Mouse (Mus musculus): ENCODE results near the gene Gast. TPM values are rescaled to one million over a fixed set of nuclear protein-coding genes. Genes with fewer than 3 reads are reported as not detected.
A peak's percentile ranks its signal among the peaks of the same experiment; 100 is the strongest.

The Gast gene
- 3.1 and 4.0 TPM in 2 replicates for polyA plus RNA-seq (2015; fragmentation: Nextera tagmentation; extraction: Ambion mirVana)

DNA sequence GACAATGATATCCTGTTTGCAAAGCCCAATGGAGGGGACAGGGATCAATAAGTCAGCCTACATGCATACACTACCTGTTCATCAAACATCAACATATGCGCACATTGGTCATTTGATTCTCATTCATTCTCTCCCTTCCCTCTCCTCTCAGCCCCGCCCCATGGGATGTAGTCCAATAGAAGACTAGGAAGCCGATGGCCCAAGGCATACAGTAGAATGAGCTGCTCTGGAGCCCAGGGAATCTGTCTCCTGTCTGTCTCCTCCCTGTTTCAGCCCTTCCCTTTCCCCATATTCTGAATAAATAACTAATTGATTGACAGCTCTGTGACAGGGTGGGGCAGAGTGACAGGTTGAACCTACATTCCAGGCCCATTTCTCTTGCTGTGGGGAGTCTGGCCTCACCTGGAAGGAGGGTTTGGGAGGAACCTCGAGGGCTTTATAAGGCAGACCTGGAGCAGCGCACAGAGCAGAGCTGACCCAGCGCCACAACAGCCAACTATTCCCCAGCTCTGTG lies at the start of gene Gast:
Gene Gast, plus strand, starts transcription at position 464 of the 514 bp plus-strand sequence.
- Histone ChIP-seq H3K9me3 (no peaks in the 10 kb centered on the region), H3K4me2 (no peak within 1 kb of the TSS), H3K9ac (no peak within 1 kb of the TSS), H3K27ac (no peak within 1 kb of the TSS), H3K4me1 (no peaks in the 10 kb centered on the region; the same call in 1 of the 2 replicates), H3K36me3 (no peaks in the 10 kb centered on the region), H3K4me3 (no peak within 1 kb of the TSS), H3K27me3 (no peaks in the 10 kb centered on the region)
- no peak for ATAC-seq (ENCODE audit: insufficient number of reproducible peaks, low FRiP score, low TSS enrichment, low read depth)
- 66% methylated on average over 6 of the region's 6 CpGs for WGBS

DNA sequence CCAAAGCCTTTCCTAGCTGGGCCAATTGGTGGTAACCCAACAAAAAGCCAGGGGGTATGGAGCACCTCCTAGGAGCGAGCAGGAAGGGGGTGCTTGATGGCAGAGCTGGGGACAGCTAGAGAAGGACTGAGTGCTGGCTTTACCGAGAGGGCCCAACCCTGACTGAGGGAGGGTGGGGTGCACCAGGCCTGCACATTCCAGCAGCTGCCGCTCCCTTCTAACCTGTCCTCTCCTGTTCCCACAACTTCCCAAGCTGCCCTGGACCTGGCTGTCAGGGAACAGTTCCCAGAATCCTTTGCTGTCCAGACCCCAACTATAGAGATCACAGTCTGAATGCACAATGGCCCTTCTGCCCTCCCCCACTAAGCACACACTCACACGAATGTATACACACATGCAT lies 49.2 kb upstream of the Gast start:
- Histone ChIP-seq H3K27ac (peak overlapping the region; percentile 58), H3K9ac (no peak overlapping the region), H3K27me3 (no peaks in the 10 kb centered on the region), H3K4me2 (no peak overlapping the region), H3K4me1 (peaks cover 31% of the 10 kb centered on the region), H3K36me3 (no peaks in the 10 kb centered on the region), H3K9me3 (no peaks in the 10 kb centered on the region), H3K4me3 (no peak overlapping the region)
- 61% methylated on average over 4 of the region's 4 CpGs for WGBS
- ATAC-seq (ENCODE audit: insufficient number of reproducible peaks, low FRiP score, low TSS enrichment, low read depth): no peak

DNA sequence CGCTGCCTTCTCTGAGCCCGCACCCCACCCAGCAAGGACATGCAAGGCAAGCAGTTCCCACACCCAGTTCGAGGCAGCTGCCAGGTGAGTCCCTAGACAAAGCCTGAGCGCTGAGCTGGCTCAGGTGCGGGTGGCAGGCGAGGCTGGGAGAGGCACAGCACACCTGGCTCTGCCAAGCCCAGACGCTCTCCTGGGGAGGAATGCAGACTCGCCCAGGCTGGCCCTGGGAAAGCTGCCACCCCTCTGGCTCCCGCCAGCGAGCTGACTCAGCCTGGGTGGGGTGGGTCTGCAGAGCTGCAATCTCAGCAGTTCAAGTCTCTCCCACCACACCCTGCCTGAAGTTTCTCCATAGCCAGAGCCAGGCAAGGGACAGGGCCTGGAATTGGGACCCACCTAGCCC lies 47.2 kb upstream of the Gast start:
- Histone ChIP-seq H3K9ac (0 out of 2 replicates have a peak overlapping the region, but pooled peaks have one; percentile 1), H3K36me3 (no peaks in the 10 kb centered on the region), H3K4me1 (peaks cover 41% of the 10 kb centered on the region), H3K27me3 (no peaks in the 10 kb centered on the region), H3K4me2 (no peak overlapping the region), H3K9me3 (no peaks in the 10 kb centered on the region), H3K27ac (peak overlapping the region; percentile 86), H3K4me3 (no peak overlapping the region)
- 27% methylated on average over 10 of the region's 10 CpGs for WGBS
- peak; percentile 46 for ATAC-seq (ENCODE audit: insufficient number of reproducible peaks, low FRiP score, low TSS enrichment, low read depth)

DNA sequence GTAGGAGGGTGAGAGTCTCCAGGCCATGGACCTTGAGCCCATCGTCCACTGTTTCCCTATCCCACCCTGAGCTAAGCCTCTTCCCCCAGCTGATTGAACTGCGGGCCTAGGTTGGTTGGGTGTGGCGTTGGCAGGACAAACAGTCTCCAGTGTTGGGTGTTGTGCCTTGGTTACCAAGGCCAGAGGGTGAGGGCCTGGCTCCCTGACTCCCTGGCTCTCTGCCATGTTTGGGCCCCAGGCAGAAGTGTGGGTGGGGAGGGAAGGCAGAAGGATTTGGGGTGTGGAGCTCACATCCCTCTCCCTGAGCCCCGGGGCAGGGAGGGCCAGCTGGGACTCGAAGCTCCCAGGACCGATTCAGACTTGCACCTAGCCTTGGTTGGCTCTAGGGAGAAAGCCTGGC lies 45.3 kb upstream of the Gast start:
- no peaks in the 10 kb centered on the region for H3K36me3 ChIP-seq
- H3K4me2 ChIP-seq: no peak overlapping the region
- no peaks in the 10 kb centered on the region for H3K27me3 ChIP-seq
- H3K27ac ChIP-seq: peak overlapping the region; percentile 79
- ATAC-seq (ENCODE audit: insufficient number of reproducible peaks, low FRiP score, low TSS enrichment, low read depth): peak; percentile 22; the same call in 1 of the 2 replicates
- no peak overlapping the region for H3K4me3 ChIP-seq
- 56% methylated on average over 6 of the region's 6 CpGs for WGBS
- no peak overlapping the region for H3K9ac ChIP-seq
- no peaks in the 10 kb centered on the region for H3K9me3 ChIP-seq
- peaks cover 34% of the 10 kb centered on the region for H3K4me1 ChIP-seq

DNA sequence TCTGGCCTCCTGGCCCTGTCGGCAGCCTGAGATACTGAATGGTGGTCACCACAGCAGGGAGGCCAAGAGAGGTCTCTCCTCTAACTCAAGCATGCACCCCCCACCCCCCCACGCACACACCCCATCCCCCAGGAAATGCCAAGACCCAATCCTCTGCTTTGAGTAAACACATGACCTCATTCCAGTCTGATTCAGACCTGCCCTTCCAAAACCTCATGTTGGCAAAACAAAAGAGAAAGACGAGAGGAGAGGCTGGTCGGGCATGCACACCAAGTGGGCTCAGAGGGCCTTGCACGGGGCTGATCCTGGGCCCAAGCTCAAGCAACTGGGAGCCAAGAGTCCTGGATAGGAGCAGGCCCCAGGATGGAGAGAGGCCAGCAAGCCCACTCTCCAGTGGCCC lies 44.0 kb upstream of the Gast start:
- Histone ChIP-seq H3K9me3 (no peaks in the 10 kb centered on the region), H3K9ac (no peak overlapping the region), H3K4me2 (no peak overlapping the region), H3K27me3 (no peaks in the 10 kb centered on the region), H3K4me3 (no peak overlapping the region), H3K27ac (peak overlapping the region; percentile 72), H3K4me1 (peaks cover 38% of the 10 kb centered on the region), H3K36me3 (no peaks in the 10 kb centered on the region)
- ATAC-seq (ENCODE audit: insufficient number of reproducible peaks, low FRiP score, low TSS enrichment, low read depth): no peak
- WGBS: 46% methylated on average over 5 of the region's 5 CpGs

DNA sequence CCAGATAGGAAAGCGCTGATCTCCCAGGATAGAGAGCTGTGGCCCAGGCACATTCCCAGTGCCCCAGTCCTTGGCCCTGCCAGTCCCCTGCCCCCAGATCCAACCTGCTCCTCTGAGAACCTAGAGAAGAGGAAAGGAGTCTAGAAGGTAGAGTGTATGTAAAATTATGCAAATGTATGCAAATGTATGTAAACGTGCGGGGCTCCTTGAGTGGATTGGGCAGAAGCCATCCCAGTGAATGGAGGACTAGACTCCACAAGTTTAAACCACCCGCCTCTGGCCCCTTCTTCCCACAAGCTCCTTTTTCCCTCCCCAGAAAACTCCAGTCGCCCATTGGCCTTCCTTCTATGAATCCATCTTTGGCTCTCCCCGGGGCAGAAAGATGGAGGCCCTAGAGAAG lies 41.3 kb upstream of the Gast start:
- H3K27ac ChIP-seq: 0 out of 2 replicates have a peak overlapping the region, but pooled peaks have one; percentile 40
- H3K9ac ChIP-seq: no peak overlapping the region
- no peak overlapping the region for H3K4me2 ChIP-seq
- WGBS: 62% methylated on average over 6 of the region's 6 CpGs
- ATAC-seq (ENCODE audit: insufficient number of reproducible peaks, low FRiP score, low TSS enrichment, low read depth): no peak
- no peaks in the 10 kb centered on the region for H3K36me3 ChIP-seq
- H3K27me3 ChIP-seq: no peaks in the 10 kb centered on the region
- no peaks in the 10 kb centered on the region for H3K9me3 ChIP-seq
- H3K4me3 ChIP-seq: no peak overlapping the region
- H3K4me1 ChIP-seq: peaks cover 27% of the 10 kb centered on the region

DNA sequence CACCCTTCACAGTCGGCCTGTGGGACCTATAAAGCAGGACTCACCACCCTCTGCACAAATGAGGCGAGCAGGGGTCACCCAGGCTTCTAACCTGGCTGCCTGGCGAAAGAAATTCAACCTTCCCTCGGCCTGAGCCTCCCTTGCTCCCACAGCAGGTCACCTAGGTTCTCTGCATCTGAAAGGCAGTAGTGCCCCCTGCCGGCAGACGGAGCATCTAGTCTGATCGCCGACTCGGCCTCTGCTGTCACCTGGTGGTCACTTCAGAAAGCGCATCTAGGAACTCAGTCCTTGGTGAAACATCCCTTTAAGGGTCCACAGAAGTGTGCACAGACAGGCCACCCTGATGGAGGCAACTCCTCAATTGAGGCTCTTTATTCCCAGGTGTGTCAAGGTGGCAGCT lies 38.9 kb upstream of the Gast start:
- H3K4me2 ChIP-seq: no peak overlapping the region
- 7% methylated on average over 10 of the region's 10 CpGs for WGBS
- no peaks in the 10 kb centered on the region for H3K36me3 ChIP-seq
- no peak for ATAC-seq (ENCODE audit: insufficient number of reproducible peaks, low FRiP score, low TSS enrichment, low read depth)
- no peak overlapping the region for H3K4me3 ChIP-seq
- H3K9me3 ChIP-seq: no peaks in the 10 kb centered on the region
- H3K27me3 ChIP-seq: no peaks in the 10 kb centered on the region
- H3K9ac ChIP-seq: no peak overlapping the region
- no peak overlapping the region for H3K27ac ChIP-seq
- peaks cover 19% of the 10 kb centered on the region for H3K4me1 ChIP-seq

DNA sequence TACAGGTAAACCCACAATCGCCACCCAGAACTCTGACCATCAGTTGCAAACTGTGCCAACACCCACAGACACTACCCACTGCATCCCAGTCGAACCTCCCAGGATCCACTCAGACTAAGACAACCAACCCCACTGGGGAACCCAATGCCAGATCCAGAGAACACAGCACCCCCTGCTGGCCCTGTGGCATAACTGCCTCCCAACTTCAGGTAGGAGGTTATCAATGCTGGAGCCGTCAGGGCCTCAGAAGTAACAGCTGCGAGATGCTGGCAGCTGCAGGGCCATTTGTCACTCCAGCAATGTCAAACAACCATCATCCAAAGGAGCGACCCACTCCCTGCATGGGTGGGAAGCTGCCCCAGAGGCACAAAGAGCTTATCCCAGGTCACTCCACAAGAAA lies 36.4 kb upstream of the Gast start:
- 27% methylated on average over 5 of the region's 5 CpGs for WGBS

DNA sequence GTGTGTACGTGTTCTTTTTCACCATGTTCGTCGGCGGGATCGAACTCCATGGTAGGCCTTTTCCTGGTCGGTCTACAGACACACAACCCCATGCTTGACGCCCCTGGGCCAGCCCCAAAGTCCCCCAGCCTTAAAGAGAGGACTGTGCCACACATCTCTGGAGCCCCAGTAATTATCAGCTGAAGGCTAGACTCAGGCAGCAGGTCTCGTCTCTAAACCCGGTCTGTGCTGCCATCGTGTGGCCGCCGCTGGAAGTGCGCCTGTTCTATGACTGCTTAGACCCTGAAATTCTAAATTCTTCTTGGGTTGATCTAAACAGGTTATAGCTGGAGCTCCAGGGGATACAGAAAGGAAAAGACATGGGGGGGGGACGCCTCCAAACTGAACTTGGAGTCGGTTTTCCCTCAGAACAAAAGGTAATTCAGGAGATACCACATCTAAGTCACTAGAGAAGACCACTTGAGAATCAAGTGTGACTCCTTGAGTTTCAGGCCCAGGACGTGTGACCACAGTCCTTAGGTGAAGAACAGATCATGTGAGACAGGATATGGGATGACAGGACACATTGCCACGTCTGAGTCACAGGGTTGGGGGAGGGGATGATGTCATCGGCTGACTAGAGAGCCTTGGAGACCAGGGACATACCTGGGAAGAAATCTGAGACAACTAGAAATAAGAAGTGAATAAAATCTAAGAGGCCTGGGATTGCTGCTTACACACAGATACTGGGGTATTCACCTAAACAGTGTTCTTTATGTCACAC lies 35.8 kb upstream of the Gast start:
- Histone ChIP-seq H3K4me1 (peaks cover 9% of the 10 kb centered on the region), H3K27me3 (no peaks in the 10 kb centered on the region), H3K27ac (peak overlapping the region; percentile 1; the same call in 1 of the 2 replicates), H3K9me3 (no peaks in the 10 kb centered on the region), H3K4me2 (peak overlapping the region; percentile 26; the same call in 1 of the 2 replicates), H3K36me3 (no peaks in the 10 kb centered on the region), H3K9ac (no peak overlapping the region), H3K4me3 (peak overlapping the region; percentile 22)
- ATAC-seq (ENCODE audit: insufficient number of reproducible peaks, low FRiP score, low TSS enrichment, low read depth): no peak
- WGBS: 18% methylated on average over 18 of the region's 18 CpGs

More for the DNA sequence above, 36.4 kb upstream of the Gast start:
- H3K4me2 ChIP-seq: peak overlapping the region; percentile 26; the same call in 1 of the 2 replicates
- H3K4me3 ChIP-seq: peak overlapping the region; percentile 22; the same call in 1 of the 2 replicates
- no peaks in the 10 kb centered on the region for H3K27me3 ChIP-seq
- H3K4me1 ChIP-seq: peaks cover 9% of the 10 kb centered on the region
- H3K36me3 ChIP-seq: no peaks in the 10 kb centered on the region
- H3K27ac ChIP-seq: no peak overlapping the region
- H3K9ac ChIP-seq: no peak overlapping the region
- H3K9me3 ChIP-seq: no peaks in the 10 kb centered on the region
- ATAC-seq (ENCODE audit: insufficient number of reproducible peaks, low FRiP score, low TSS enrichment, low read depth): no peak

DNA sequence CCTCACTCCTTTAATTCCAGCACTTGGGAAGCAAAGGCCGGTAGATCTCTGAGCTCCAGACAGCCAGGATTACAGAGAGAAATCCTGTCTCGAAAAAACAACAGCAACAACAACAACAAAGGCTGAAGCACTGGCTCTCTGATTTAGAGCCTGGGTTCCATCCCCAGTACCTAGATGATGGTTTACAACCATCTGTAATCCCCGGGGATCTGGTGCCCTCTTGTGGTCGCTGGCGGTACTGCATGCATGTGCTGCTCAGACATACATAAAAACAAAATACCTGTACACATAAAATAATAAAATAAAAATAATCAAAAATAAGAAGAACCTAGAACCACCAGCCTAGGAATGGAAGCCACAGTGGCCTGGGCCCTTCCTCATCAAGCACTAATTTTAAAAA lies 33.9 kb upstream of the Gast start:
- no peaks in the 10 kb centered on the region for H3K36me3 ChIP-seq
- 13% methylated on average over 5 of the region's 5 CpGs for WGBS

DNA sequence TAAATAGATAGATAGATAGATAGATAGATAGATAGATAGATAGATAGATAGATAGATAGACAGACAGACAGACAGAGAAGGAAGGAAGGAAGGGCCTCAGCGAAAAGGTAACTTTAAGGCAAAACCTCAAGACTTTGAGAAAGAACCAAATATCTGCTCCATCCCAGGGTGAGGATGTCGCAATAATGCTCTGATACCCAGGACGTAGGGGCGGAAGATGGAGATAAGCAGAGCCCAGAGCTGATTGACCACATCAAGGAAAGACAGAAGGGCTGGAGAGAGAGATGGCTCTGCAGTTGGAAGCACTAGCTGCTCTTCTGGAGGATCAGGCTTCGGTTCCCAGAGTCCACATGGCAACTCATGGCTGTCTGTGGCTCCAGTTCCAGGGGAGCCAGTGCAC lies 32.9 kb upstream of the Gast start:
- H3K9ac ChIP-seq: no peak overlapping the region
- 83% methylated on average over 5 of the region's 5 CpGs for WGBS
- no peak overlapping the region for H3K4me2 ChIP-seq
- H3K4me3 ChIP-seq: no peak overlapping the region
- no peaks in the 10 kb centered on the region for H3K27me3 ChIP-seq
- no peaks in the 10 kb centered on the region for H3K36me3 ChIP-seq
- no peak overlapping the region for H3K27ac ChIP-seq
- no peaks in the 10 kb centered on the region for H3K9me3 ChIP-seq
- peaks cover 4% of the 10 kb centered on the region for H3K4me1 ChIP-seq
- no peak for ATAC-seq (ENCODE audit: insufficient number of reproducible peaks, low FRiP score, low TSS enrichment, low read depth)

More for the DNA sequence above, 33.9 kb upstream of the Gast start:
- Histone ChIP-seq H3K9ac (no peak overlapping the region), H3K27me3 (no peaks in the 10 kb centered on the region), H3K27ac (no peak overlapping the region), H3K4me3 (no peak overlapping the region), H3K9me3 (no peaks in the 10 kb centered on the region), H3K4me1 (peaks cover 4% of the 10 kb centered on the region), H3K4me2 (no peak overlapping the region)
- no peak for ATAC-seq (ENCODE audit: insufficient number of reproducible peaks, low FRiP score, low TSS enrichment, low read depth)

DNA sequence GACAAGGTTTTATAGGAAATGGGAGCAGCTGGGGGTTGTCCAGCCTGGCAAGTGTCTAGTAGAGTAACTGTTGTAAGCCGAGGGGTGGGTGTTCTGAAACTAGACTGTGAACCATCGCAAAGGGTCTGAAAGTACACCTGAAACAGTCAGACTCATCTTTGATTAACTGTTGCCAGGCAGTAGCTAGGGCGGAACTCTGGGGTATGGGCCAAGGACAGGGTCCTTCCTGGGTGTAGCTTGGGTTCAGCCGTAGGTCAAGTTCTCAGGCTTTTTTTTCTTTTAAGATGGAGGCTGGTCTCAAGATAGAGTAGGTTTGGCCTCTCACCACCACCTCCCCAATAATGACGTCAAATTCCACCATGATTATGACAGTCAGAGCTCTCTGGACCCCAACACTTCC lies 26.3 kb upstream of the Gast start:
- no peaks in the 10 kb centered on the region for H3K4me1 ChIP-seq
- no peaks in the 10 kb centered on the region for H3K9me3 ChIP-seq
- H3K4me3 ChIP-seq: no peak overlapping the region
- H3K36me3 ChIP-seq: no peaks in the 10 kb centered on the region
- H3K4me2 ChIP-seq: no peak overlapping the region
- no peak for ATAC-seq (ENCODE audit: insufficient number of reproducible peaks, low FRiP score, low TSS enrichment, low read depth)
- no peak overlapping the region for H3K9ac ChIP-seq
- H3K27me3 ChIP-seq: no peaks in the 10 kb centered on the region
- WGBS: 88% methylated on average over 5 of the region's 5 CpGs
- H3K27ac ChIP-seq: no peak overlapping the region

Measured in limb, embryonic 15.5 days (tissue).